Mouse (Mus musculus) activated CD4-positive, CD25-positive, alpha-beta regulatory T cell, adult 9 weeks (primary cell): ENCODE results near the gene Klhdc8b. TPM values are rescaled to one million over a fixed set of nuclear protein-coding genes. Genes with fewer than 3 reads are reported as not detected.

Source experiments
- polyA plus RNA-seq: library from polyadenylated mRNA; unstranded; fragments of 100-300 nt; shearing (Covaris generic); gene quantifications from one replicate; pipeline ENCODE4 v1.2.1, GENCODE M21; 2017

Gene Klhdc8b
- polyA plus RNA-seq, result 5.2 TPM

DNA sequence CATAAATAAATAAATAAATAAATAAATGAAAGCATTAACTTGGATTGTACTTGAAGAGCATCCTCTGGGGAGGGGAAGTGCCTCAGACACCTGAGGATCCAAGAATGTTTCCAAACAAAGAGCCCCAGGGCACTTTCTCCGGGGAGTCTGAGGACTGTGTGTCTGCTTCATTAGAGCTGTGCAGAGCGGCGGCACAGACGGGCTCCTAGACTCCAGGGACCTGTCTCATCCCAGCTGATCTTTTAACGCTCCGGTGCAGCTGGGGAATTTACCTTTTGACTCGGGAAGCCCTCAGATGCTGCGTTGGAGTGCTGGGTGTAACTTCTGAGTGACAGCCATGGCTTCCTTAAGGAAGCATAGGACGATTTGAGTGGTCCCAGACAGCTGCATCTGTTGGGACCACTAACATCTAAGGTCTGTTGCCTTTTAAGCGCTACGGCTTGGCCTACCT lies at the start of gene Klhdc8b:
Gene Klhdc8b, minus strand, starts transcription at position 401 of the 451 bp plus-strand sequence.

GRCm38 (mm10) chr9:108507619-108508434 lies 46.4 kb upstream of the Klhdc8b start, which contains the start of gene Qars:
Qars (plus strand) TSS chr9:108507706.

DNA sequence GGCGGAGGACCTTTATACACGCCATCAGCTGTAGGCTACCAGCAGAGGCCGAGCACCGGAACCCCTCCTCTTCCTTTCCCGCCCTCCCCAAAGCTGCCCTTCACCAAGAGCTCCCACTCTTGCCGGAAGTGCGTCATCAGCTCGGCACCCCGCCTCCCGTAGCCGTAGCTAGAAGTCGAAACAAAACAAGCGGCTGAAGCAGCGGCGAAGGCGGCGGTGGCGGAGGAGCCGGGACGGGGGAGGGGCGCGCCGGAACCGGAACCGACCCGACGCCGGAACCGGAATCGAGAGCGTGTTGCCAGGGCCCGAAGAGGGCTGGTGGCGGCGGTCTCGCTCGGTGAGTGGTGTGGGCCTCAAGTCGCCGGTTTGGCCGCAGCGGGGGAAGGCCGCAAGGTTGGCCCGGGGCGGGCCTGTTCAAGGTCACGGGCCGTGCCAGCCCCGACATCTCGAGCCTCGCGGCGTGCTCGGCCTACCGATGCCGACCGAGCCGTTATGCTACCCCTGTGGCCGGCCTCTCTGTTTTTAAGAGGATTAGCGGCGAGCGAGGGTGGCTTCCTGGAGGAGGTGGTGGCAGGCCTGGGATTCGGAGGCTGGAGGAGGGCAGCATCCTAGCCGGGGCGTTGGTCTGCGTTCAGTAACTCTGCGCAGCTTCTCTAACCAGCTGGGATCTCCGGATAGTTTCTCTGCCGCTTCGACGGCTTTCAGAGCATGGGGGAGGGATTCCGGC lies 29.3 kb upstream of the Klhdc8b start, which contains the start of gene Usp19:
Gene Usp19, plus strand, starts transcription at position 44 of the 727 bp plus-strand sequence.

DNA sequence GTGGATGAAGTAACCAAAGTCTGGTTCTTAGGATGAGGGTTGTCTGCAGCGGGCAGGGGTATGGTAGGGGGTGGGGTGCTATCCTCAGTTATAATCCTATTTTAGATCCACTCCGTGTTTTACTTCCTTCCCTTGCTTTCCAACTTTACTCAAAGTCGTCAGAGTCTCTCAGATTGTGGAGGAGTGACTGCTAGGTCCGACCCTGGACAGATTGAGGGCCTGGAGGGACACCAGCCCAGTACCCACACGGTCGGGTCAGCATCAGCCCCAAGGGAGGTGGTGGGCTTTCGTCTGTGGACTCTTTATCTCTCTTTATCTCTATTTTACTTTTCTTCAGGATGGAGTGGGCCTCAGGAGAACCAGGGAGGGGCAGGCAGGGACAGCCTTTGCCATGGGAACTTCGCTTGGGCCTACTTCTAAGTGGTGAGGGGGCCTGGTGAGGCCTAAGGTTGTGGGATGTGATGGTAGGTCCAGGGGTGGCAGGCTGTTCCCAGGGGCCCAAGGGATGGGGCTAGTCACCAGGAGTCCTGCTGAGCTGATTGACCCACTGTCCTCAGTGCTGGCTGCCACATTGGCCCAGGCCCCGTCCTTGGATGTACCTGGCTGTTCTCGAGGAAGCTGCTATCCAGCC lies 18.5 kb upstream of the Klhdc8b start, which contains the start of gene Lamb2:
Gene Lamb2, plus strand, starts transcription at position 16 of the 631 bp plus-strand sequence.

DNA sequence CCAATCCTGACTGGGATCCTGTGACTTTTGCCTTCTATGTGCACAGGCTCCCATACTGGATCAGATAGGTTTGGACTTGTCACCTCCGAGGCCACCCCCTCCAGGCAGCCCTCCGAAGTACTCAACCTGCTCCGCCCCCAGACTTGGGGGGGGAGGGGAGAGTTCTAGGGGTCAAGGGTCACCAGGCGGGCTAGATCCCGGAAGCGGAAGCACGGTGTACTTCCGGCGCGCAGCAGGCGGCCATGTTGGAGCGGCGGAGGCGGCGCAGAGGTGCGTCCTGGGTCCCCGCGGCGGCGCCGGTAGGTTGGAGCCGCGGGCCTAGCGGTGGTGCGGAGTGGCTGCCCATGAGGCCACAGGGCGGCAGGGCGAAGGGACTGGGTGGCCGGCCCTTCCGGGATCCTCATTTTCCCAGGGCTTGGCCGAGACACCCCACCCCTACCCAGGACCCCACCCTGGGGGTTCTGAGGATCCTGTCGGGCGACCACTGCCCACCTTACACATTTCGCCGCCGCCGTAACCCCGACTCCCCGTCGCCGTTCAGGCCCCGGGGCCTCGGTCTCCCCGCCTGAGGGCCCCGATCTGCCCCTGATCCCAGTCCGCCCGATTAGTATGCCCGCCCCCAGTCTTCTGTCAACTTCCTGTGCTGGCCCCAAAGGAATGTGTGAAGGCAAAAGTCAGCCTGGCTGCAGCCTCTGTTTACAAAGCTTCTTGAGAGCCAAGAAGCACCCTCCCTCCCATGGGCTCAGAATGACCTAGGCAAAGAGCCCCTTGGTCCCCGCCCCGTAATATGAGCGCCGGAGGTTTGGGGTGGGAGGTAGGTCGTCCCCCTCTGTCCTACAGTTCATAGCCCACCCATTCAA lies 832 bp downstream of the Klhdc8b start, which contains the start of gene Ccdc71:
Gene Ccdc71, plus strand, starts transcription at position 209 of the 860 bp plus-strand sequence.

DNA sequence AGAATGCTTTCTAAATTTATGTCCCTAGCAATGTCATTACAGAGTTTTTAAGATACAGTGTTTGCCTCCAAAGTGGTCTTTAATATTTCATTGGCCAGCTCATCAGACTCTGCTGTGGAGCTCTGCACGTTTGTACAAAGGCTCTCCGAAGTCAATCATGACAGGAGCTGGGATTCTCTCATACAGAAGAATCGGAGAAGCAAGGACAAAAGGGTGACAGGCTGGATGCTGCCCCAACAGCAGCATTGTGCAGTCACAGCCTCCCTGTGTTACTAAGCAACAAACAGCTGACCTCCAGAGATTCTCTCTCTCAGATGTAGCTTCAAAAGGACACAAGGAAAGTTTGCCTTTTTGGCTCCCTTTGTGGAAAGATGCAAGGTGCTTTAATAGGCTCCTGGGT lies 25.2 kb downstream of the Klhdc8b start, which contains the start of gene BC048562:
Gene BC048562, plus strand, starts transcription at position 301 of the 400 bp plus-strand sequence.

DNA sequence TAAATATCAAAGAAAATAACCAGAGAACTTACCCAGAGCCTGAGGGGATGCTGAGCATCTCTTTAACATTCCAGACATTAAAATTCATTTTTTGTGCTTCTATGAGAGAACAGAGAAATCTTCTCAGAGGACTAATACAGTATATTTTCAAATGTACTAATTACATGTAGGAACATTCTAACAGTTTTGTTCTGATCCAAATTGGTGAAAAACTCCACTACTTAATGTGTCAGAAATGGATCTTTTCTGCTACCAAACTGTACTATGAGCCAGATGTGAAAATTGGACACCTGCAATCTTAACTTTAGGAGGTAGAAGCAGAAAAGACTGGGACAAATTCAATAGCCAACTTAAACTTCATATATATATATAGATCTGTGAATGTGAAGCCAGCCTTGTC lies 33.0 kb downstream of the Klhdc8b start, which contains the start of gene Ccdc36:
Gene Ccdc36, minus strand, starts transcription at position 101 of the 400 bp plus-strand sequence.

Other genes with a start within 250 kb of the Klhdc8b start
- gene Dag1, start 197.6 kb downstream of the Klhdc8b start, polyA plus RNA-seq, result 6.7 TPM
- gene Nicn1, start 171.2 kb downstream of the Klhdc8b start, polyA plus RNA-seq, result 2.3 TPM
- gene Amt, start 164.7 kb downstream of the Klhdc8b start, polyA plus RNA-seq, result 0.56 TPM
- 391 TPM for gene Rhoa, start 155.5 kb downstream of the Klhdc8b start, polyA plus RNA-seq
- gene Tcta, start 155.4 kb downstream of the Klhdc8b start, polyA plus RNA-seq, result 17.6 TPM
- gene Gpx1, start 122.7 kb downstream of the Klhdc8b start, polyA plus RNA-seq, result 741 TPM
- 160 TPM for gene Usp4, start 113.7 kb downstream of the Klhdc8b start, polyA plus RNA-seq
- 4.3 TPM for gene 1700102P08Rik, start 68.8 kb downstream of the Klhdc8b start, polyA plus RNA-seq
- not detected for gene Ccdc36, start 33.1 kb downstream of the Klhdc8b start, polyA plus RNA-seq
- gene BC048562, start 25.1 kb downstream of the Klhdc8b start, polyA plus RNA-seq, result not detected
- gene Ccdc71, start 1.1 kb downstream of the Klhdc8b start, polyA plus RNA-seq, result 54.7 TPM
- 0.20 TPM for gene Lamb2, start 18.2 kb upstream of the Klhdc8b start, polyA plus RNA-seq
- 169 TPM for gene Usp19, start 29.0 kb upstream of the Klhdc8b start, polyA plus RNA-seq
- 111 TPM for gene Qars, start 46.1 kb upstream of the Klhdc8b start, polyA plus RNA-seq
- gene Qrich1, start 55.2 kb upstream of the Klhdc8b start, polyA plus RNA-seq, result 148 TPM
- gene Impdh2, start 98.7 kb upstream of the Klhdc8b start, polyA plus RNA-seq, result 103 TPM
- 79.9 TPM for gene Ndufaf3, start 105.9 kb upstream of the Klhdc8b start, polyA plus RNA-seq
- gene Dalrd3, start 108.3 kb upstream of the Klhdc8b start, polyA plus RNA-seq, result 158 TPM
- gene Wdr6, start 117.2 kb upstream of the Klhdc8b start, polyA plus RNA-seq, result 99.9 TPM
- 16.5 TPM for gene P4htm, start 136.1 kb upstream of the Klhdc8b start, polyA plus RNA-seq
- 72.9 TPM for gene Arih2, start 187.8 kb upstream of the Klhdc8b start, polyA plus RNA-seq
- gene Slc25a20, start 200.5 kb upstream of the Klhdc8b start, polyA plus RNA-seq, result 57.1 TPM
- gene Prkar2a, start 227.7 kb upstream of the Klhdc8b start, polyA plus RNA-seq, result 3.2 TPM